Mouse (Mus musculus): Measurements from ENCODE around the gene Dhrs4.

DNA sequence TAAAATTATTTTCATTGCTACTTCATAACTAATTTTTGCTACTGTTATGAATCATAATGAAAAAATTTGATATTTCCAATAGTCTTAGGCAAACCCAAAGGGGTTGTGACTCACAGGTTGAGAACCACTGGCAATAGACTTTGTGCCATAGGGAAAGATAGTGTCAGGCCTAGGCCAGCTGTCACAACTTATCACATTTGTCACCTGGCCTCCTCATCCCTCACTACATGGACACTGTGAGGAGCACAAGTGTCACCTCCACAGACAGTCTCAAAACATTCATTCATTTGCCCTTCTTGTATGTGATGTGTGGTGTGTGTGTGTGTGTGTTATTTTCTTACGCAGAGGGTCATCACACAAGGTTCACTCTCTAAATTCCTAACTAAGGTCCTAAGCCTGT lies 1.1 kb upstream of the Dhrs4 start:
- TF ChIP-seq CTCF (IDR thresholded peaks at IDR 0.05; ENCODE audit: control insufficient read depth, insufficient read depth, insufficient read length) (no peak), USF1 (IDR thresholded peaks at IDR 0.05; ENCODE audit: low read depth) (no peak), MYOG (IDR thresholded peaks at IDR 0.05; ENCODE audit: control insufficient read depth, extremely low read depth, insufficient read length) (no peak), CEBPB (IDR thresholded peaks at IDR 0.05; ENCODE audit: low read depth) (no peak), MAX (IDR thresholded peaks at IDR 0.05) (no peak)
